Comparison of ENCODE assay signal across 8 mouse cellular contexts in the genomic region with DNA sequence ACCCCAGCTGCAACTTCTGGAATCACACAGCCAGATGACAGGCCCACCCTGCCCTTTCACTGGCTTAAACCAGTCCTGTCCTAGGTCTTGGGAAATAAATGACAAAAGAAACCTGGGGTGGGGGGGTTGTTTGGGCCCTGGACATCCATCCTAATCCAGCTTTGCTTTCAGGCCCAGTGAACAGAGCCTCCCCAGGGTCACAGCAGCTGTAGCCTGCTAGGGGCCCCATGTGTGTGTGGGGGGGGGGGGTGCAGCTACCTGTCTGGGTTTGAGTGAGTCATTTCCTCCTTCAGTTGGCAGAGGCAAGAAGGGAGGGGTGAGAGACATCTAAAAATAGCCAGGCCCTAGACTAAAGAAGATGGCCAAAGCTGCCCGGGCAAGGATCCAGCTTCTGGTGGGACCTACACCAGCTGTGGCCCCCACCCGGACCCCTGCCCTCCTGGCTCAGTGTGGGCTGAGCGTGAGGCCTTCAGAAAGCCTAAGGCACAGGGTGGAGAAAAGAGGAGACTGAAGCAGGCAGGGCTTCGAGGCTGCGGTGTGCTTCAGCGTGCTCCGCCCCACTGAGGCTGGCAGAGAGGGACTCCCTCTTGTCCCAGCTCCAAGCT. TPM values are rescaled to one million over a fixed set of nuclear protein-coding genes. Genes with fewer than 3 reads are reported as not detected.
DNase-seq lines count a peak whose midpoint lies in the region; ATAC-seq and TF ChIP-seq lines count a peak whose summit lies in the region.

No protein-coding gene starts in this region.

- no peak overlapping the region for H3K4me3 ChIP-seq in hindbrain, embryonic 14.5 days (replicated peaks; ENCODE audit: low read length)
- no peak overlapping the region for H3K4me3 ChIP-seq in lung, embryonic 14.5 days (ENCODE audit: low read depth, low read length)
- no peak overlapping the region for H3K4me3 ChIP-seq in thymus, adult 2 months (ENCODE audit: control insufficient read depth, insufficient read depth, low read length)

- H3K9ac ChIP-seq in hindbrain, embryonic 14.5 days, result no peak overlapping the region
- H3K9ac ChIP-seq in lung, embryonic 14.5 days, result no peak overlapping the region

- no peak for TF ChIP-seq CTCF in lung, embryonic 14.5 days (IDR thresholded peaks at IDR 0.05; ENCODE audit: low read depth)
- TF ChIP-seq CTCF in thymus, adult 2 months (IDR thresholded peaks at IDR 0.05; ENCODE audit: borderline replicate concordance, control insufficient read depth, extremely low read depth, insufficient read depth, low read length, poor library complexity), result no peak

- DNase-seq in adrenal gland, postnatal 10 days, result peak; percentile 46
- DNase-seq in adrenal gland, adult 8-10 months, result no peak
- peak; percentile 50 for DNase-seq in urinary bladder, postnatal 14 days (ENCODE audit: low spot score)
- no peak for DNase-seq in urinary bladder, postnatal 25 days (ENCODE audit: low spot score)
- DNase-seq in hindbrain, embryonic 14.5 days (ENCODE audit: low spot score), result no peak
- DNase-seq in lung, embryonic 14.5 days, result peak; percentile 82
- peak; percentile 62 for DNase-seq in thymus, adult 2 months
- no peak for DNase-seq in embryo, embryonic 11 days

- H3K27me3 ChIP-seq in hindbrain, embryonic 14.5 days (ENCODE audit: control insufficient read depth, insufficient read depth, low read length), result no peaks in the 10 kb centered on the region
- H3K27me3 ChIP-seq in lung, embryonic 14.5 days (ENCODE audit: insufficient read depth, low read length), result no peaks in the 10 kb centered on the region
- no peaks in the 10 kb centered on the region for H3K27me3 ChIP-seq in thymus, adult 2 months (ENCODE audit: control insufficient read depth, insufficient read depth, low read length)

- H3K9me3 ChIP-seq in hindbrain, embryonic 14.5 days (ENCODE audit: control insufficient read depth, low read length), result no peaks in the 10 kb centered on the region
- no peaks in the 10 kb centered on the region for H3K9me3 ChIP-seq in lung, embryonic 14.5 days (ENCODE audit: low read depth, low read length)

- no peak for TF ChIP-seq POLR2A in thymus, adult 2 months (IDR thresholded peaks at IDR 0.05; ENCODE audit: control insufficient read depth, extremely low read depth, insufficient read depth, low read length, poor library complexity)

- H3K27ac ChIP-seq in hindbrain, embryonic 14.5 days, result no peak overlapping the region
- peak overlapping the region; percentile 88 for H3K27ac ChIP-seq in lung, embryonic 14.5 days (ENCODE audit: low read depth)
- H3K27ac ChIP-seq in thymus, adult 2 months (ENCODE audit: control insufficient read depth, insufficient read depth, low read length), result peak overlapping the region; percentile 94

- H3K4me2 ChIP-seq in hindbrain, embryonic 14.5 days (replicated peaks), result no peak overlapping the region
- H3K4me2 ChIP-seq in lung, embryonic 14.5 days, result no peak overlapping the region

- H3K4me1 ChIP-seq in hindbrain, embryonic 14.5 days (replicated peaks; ENCODE audit: control insufficient read depth, insufficient read depth, low read length), result peaks cover 31% of the 10 kb centered on the region
- peaks cover 47% of the 10 kb centered on the region for H3K4me1 ChIP-seq in lung, embryonic 14.5 days (ENCODE audit: insufficient read depth)
- peaks cover 63% of the 10 kb centered on the region for H3K4me1 ChIP-seq in thymus, adult 2 months (replicated peaks; ENCODE audit: control insufficient read depth, insufficient read depth, low read length)

- 26% methylated on average over 7 of the region's 7 CpGs for WGBS in hindbrain, embryonic 14.5 days
- WGBS in lung, embryonic 14.5 days, result 17% methylated on average over 7 of the region's 7 CpGs
- WGBS in thymus, adult 2 months, result 0% methylated on average over 7 of the region's 7 CpGs

- H3K36me3 ChIP-seq in hindbrain, embryonic 14.5 days (replicated peaks; ENCODE audit: control insufficient read depth, insufficient read depth), result no peaks in the 10 kb centered on the region
- H3K36me3 ChIP-seq in lung, embryonic 14.5 days (ENCODE audit: insufficient read depth), result no peaks in the 10 kb centered on the region
- H3K36me3 ChIP-seq in thymus, adult 2 months (ENCODE audit: control insufficient read depth, insufficient read depth, low read length), result no peaks in the 10 kb centered on the region

- ATAC-seq in hindbrain, embryonic 14.5 days (ENCODE audit: low FRiP score), result peak; percentile 7; the same call in 1 of the 2 replicates
- ATAC-seq in lung, embryonic 14.5 days (ENCODE audit: insufficient read depth), result peak; percentile 52

RNA-seq across cellular contexts. Expression of a gene that starts 28.4 kb away (rescaled TPM):
- total RNA-seq in adrenal gland, postnatal 10 days (2021), result 10 to 100 TPM; 45.4 to 52.7 TPM
- total RNA-seq in adrenal gland, adult 8-10 months (2022), result 10 to 100 TPM; 59.3 to 67.0 (median 62.9) TPM
- polyA plus RNA-seq in hindbrain, embryonic 14.5 days (2014; fragmentation: Nextera tagmentation; extraction: Ambion mirVana), result 20.6 and 22.5 TPM in 2 replicates
- 26.7 and 28.1 TPM in 2 replicates for polyA plus RNA-seq in lung, embryonic 14.5 days (2014; fragmentation: Nextera tagmentation; extraction: Ambion mirVana)
- 44.6 and 50.4 TPM in 2 replicates for polyA plus RNA-seq in thymus, adult 2 months (2012; rRNA removed)

RNA-seq across cellular contexts. Expression of a gene that starts 43.8 kb away (rescaled TPM):
- 100 to 1,000 TPM in 1 of 2 experiments, 10 to 100 TPM in 1; 46.2 to 129 TPM for total RNA-seq in adrenal gland, postnatal 10 days (2021)
- total RNA-seq in adrenal gland, adult 8-10 months (2022), result 10 to 100 TPM; 27.9 to 91.5 (median 34.7) TPM
- polyA plus RNA-seq in hindbrain, embryonic 14.5 days (2014; fragmentation: Nextera tagmentation; extraction: Ambion mirVana), result 8.8 and 10.5 TPM in 2 replicates
- 3.0 and 3.5 TPM in 2 replicates for polyA plus RNA-seq in lung, embryonic 14.5 days (2014; fragmentation: Nextera tagmentation; extraction: Ambion mirVana)
- polyA plus RNA-seq in thymus, adult 2 months (2012; rRNA removed), result 157 and 190 TPM in 2 replicates

Comparison
In these comparisons a context has a peak if more than half of its experiments do, and no peak if none do; other contexts are left out.
1. DNase-seq: peak in adrenal gland, postnatal 10 days (single experiment), urinary bladder, postnatal 14 days (single experiment), lung, embryonic 14.5 days (single experiment) and thymus, adult 2 months (single experiment); none in adrenal gland, adult 8-10 months (single experiment), urinary bladder, postnatal 25 days (single experiment), hindbrain, embryonic 14.5 days (single experiment) and embryo, embryonic 11 days (single experiment).
2. RNA of a gene that starts 43.8 kb away (polyA plus RNA-seq): 157 to 190 TPM in thymus, adult 2 months; 8.8 to 10.5 TPM in hindbrain, embryonic 14.5 days and 3.0 to 3.5 TPM in lung, embryonic 14.5 days; every median in the first group is over 10 times any median in the second.